Mouse (Mus musculus) neural tube, embryonic 11.5 days (tissue): ENCODE results near the gene Myl3. TPM values are rescaled to one million over a fixed set of nuclear protein-coding genes. Genes with fewer than 3 reads are reported as not detected.

Experiments
- ATAC-seq: fragments of 200-750 bp; cut with Nextera tagmentation; 2 replicates; pipeline ENCODE4 v1.8.0; 2017; ENCODE audit warnings: moderate number of reproducible peaks, mild to moderate bottlenecking, moderate TSS enrichment, moderate library complexity; ENCODE audit not compliant: insufficient read depth, low FRiP score, low TSS enrichment
- DNase-seq: peaks from one replicate; pipeline ENCODE4 v3.0.0-alpha.2; 2015; ENCODE audit warnings: low spot score
- H3K27ac ChIP-seq: fragments of 300-500 bp; sonication (generic); 2 replicates; pipeline ENCODE4 v1.5.1; 2014; ENCODE audit warnings: low read depth, mild to moderate bottlenecking, low read length
- H3K27me3 ChIP-seq: fragments of 300-500 bp; sonication (generic); 2 replicates; pipeline ENCODE4 v1.6.1; 2014; ENCODE audit warnings: mild to moderate bottlenecking, low read length, mixed read lengths; ENCODE audit not compliant: control insufficient read depth, insufficient read depth
- H3K36me3 ChIP-seq: fragments of 300-500 bp; sonication (generic); 2 replicates; pipeline ENCODE4 v1.6.1; 2014; ENCODE audit warnings: mild to moderate bottlenecking, low read length, moderate library complexity, mixed read lengths; ENCODE audit not compliant: control insufficient read depth, insufficient read depth
- H3K4me1 ChIP-seq: fragments of 300-500 bp; sonication (generic); 2 replicates; pipeline ENCODE4 v1.6.1; 2014; ENCODE audit warnings: low read length, mixed read lengths; ENCODE audit not compliant: control insufficient read depth, insufficient read depth
- H3K4me2 ChIP-seq: fragments of 300-500 bp; sonication (generic); 2 replicates; pipeline ENCODE4 v1.6.1; 2014; ENCODE audit warnings: low read depth, mild to moderate bottlenecking, moderate library complexity
- H3K4me3 ChIP-seq: fragments of 300-500 bp; sonication (generic); 2 replicates; pipeline ENCODE4 v1.5.1; 2014; ENCODE audit warnings: low read depth, low read length
- H3K9ac ChIP-seq: fragments of 300-500 bp; sonication (generic); 2 replicates; pipeline ENCODE4 v1.6.1; 2014; ENCODE audit warnings: mild to moderate bottlenecking, low read length
- H3K9me3 ChIP-seq: fragments of 300-500 bp; sonication (generic); 2 replicates; pipeline ENCODE4 v1.6.1; 2016; ENCODE audit warnings: low read length; ENCODE audit not compliant: control insufficient read depth
- WGBS: fragments of 180-500 bp; shearing (Covaris S2); extraction: QIAGEN DNeasy Blood & Tissue Kit; methylation state at CpG from one replicate; pipeline ENCODE4 v1.1.7; 2014; 5-methylcytosine and 5-hydroxymethylcytosine counted together
- polyA plus RNA-seq: library from polyadenylated mRNA; unstranded; fragments of >200 nt; fragmentation: Nextera tagmentation; extraction: Ambion mirVana; gene quantifications from 2 replicates; pipeline ENCODE4 v1.2.1, GENCODE M21; 2014

The Myl3 gene
- polyA plus RNA-seq, 1 experiment from 2014 or later: 5.3 TPM

- ATAC-seq: no peak
- Histone ChIP-seq H3K27me3 (no peaks in the 10 kb centered on the region), H3K9me3 (no peaks in the 10 kb centered on the region), H3K4me2 (no peak overlapping the region), H3K27ac (no peak overlapping the region), H3K4me3 (no peak overlapping the region), H3K9ac (no peak overlapping the region), H3K4me1 (0 out of 2 replicates have a peak, but pooled peaks cover 2% of the 10 kb centered on the region), H3K36me3 (no peaks in the 10 kb centered on the region)
- no peak for DNase-seq
- 81% methylated on average over 3 of the region's 3 CpGs for WGBS
Observed at GRCm38 (mm10) chr9:110718810-110719209, 22.9 kb upstream of the Myl3 start.

GRCm38 (mm10) chr9:110719977-110720376, 21.7 kb upstream of the Myl3 start:
- Histone ChIP-seq H3K27me3 (no peaks in the 10 kb centered on the region), H3K9ac (no peak overlapping the region), H3K4me2 (no peak overlapping the region), H3K4me1 (0 out of 2 replicates have a peak, but pooled peaks cover 2% of the 10 kb centered on the region), H3K9me3 (no peaks in the 10 kb centered on the region), H3K36me3 (peaks cover 2% of the 10 kb centered on the region; the same call in 1 of the 2 replicates), H3K27ac (no peak overlapping the region), H3K4me3 (no peak overlapping the region)
- 71% methylated on average over 5 of the region's 5 CpGs for WGBS
- DNase-seq (no peak), ATAC-seq (no peak)

- 82% methylated on average over 10 of the region's 10 CpGs for WGBS
- no peak for ATAC-seq
- no peak overlapping the region for H3K27ac ChIP-seq
Observed at GRCm38 (mm10) chr9:110722060-110722459, 19.6 kb upstream of the Myl3 start.

GRCm38 (mm10) chr9:110725721-110726135, 15.9 kb upstream of the Myl3 start:
- 17% methylated on average over 9 of the region's 9 CpGs for WGBS
- Histone ChIP-seq H3K4me2 (no peak overlapping the region), H3K4me3 (no peak overlapping the region), H3K9ac (no peak overlapping the region), H3K36me3 (peaks cover 4% of the 10 kb centered on the region; the same call in 1 of the 2 replicates), H3K9me3 (no peaks in the 10 kb centered on the region), H3K27me3 (peaks cover 12% of the 10 kb centered on the region), H3K4me1 (peaks cover 6% of the 10 kb centered on the region; the same call in 1 of the 2 replicates), H3K27ac (no peak overlapping the region)
- ATAC-seq: no peak
- DNase-seq: peak; percentile 48

More at GRCm38 (mm10) chr9:110722060-110722459, 19.6 kb upstream of the Myl3 start:
- no peak overlapping the region for H3K4me2 ChIP-seq
- peaks cover 2% of the 10 kb centered on the region; the same call in 1 of the 2 replicates for H3K36me3 ChIP-seq
- peaks cover 8% of the 10 kb centered on the region; the same call in 1 of the 2 replicates for H3K4me1 ChIP-seq
- H3K27me3 ChIP-seq: peaks cover 3% of the 10 kb centered on the region
- no peaks in the 10 kb centered on the region for H3K9me3 ChIP-seq
- DNase-seq: no peak
- no peak overlapping the region for H3K4me3 ChIP-seq
- H3K9ac ChIP-seq: no peak overlapping the region

GRCm38 (mm10) chr9:110726867-110727266, 14.8 kb upstream of the Myl3 start:
- Histone ChIP-seq H3K27ac (no peak overlapping the region), H3K4me3 (no peak overlapping the region), H3K36me3 (peaks cover 4% of the 10 kb centered on the region; the same call in 1 of the 2 replicates), H3K9me3 (no peaks in the 10 kb centered on the region), H3K9ac (no peak overlapping the region), H3K4me2 (0 out of 2 replicates have a peak overlapping the region, but pooled peaks have one; percentile 24), H3K27me3 (peaks cover 12% of the 10 kb centered on the region), H3K4me1 (peaks cover 7% of the 10 kb centered on the region)
- DNase-seq (no peak), ATAC-seq (no peak)
- 22% methylated on average over 26 of the region's 33 CpGs for WGBS

GRCm38 (mm10) chr9:110729841-110730240, 11.8 kb upstream of the Myl3 start:
- 0 out of 2 replicates have a peak, but pooled peaks cover 2% of the 10 kb centered on the region for H3K36me3 ChIP-seq
- H3K4me1 ChIP-seq: peaks cover 24% of the 10 kb centered on the region
- no peak overlapping the region for H3K9ac ChIP-seq
- ATAC-seq (no peak), DNase-seq (peak; percentile 52)
- H3K27me3 ChIP-seq: peaks cover 12% of the 10 kb centered on the region
- no peaks in the 10 kb centered on the region for H3K9me3 ChIP-seq
- H3K27ac ChIP-seq: no peak overlapping the region
- no peak overlapping the region for H3K4me3 ChIP-seq
- WGBS: 14% methylated on average over 8 of the region's 8 CpGs
- no peak overlapping the region for H3K4me2 ChIP-seq

- H3K4me1 ChIP-seq: peaks cover 25% of the 10 kb centered on the region
- H3K36me3 ChIP-seq: 0 out of 2 replicates have a peak, but pooled peaks cover 2% of the 10 kb centered on the region
- 72% methylated on average over 4 of the region's 4 CpGs for WGBS
- DNase-seq: no peak
- no peaks in the 10 kb centered on the region for H3K9me3 ChIP-seq
- H3K27ac ChIP-seq: no peak overlapping the region
- H3K27me3 ChIP-seq: peaks cover 11% of the 10 kb centered on the region
- no peak overlapping the region for H3K9ac ChIP-seq
- no peak overlapping the region for H3K4me3 ChIP-seq
- 0 out of 2 replicates have a peak, but pooled peaks have one; percentile 8 for ATAC-seq
- H3K4me2 ChIP-seq: no peak overlapping the region; the same call in 1 of the 2 replicates
Observed at GRCm38 (mm10) chr9:110731859-110732258, 9.8 kb upstream of the Myl3 start.

- H3K4me1 ChIP-seq: peaks cover 25% of the 10 kb centered on the region
- DNase-seq (peak; percentile 89), ATAC-seq (peak; percentile 82)
- H3K27ac ChIP-seq: 0 out of 2 replicates have a peak overlapping the region, but pooled peaks have one; percentile 27
- 0 out of 2 replicates have a peak, but pooled peaks cover 2% of the 10 kb centered on the region for H3K36me3 ChIP-seq
- peak overlapping the region; percentile 53 for H3K9ac ChIP-seq
- H3K4me3 ChIP-seq: peak overlapping the region; percentile 26
- H3K4me2 ChIP-seq: peak overlapping the region; percentile 66
- WGBS: under 1% methylated on average over 26 of the region's 26 CpGs
- H3K9me3 ChIP-seq: no peaks in the 10 kb centered on the region
- H3K27me3 ChIP-seq: peaks cover 3% of the 10 kb centered on the region
Observed at GRCm38 (mm10) chr9:110732623-110733022, 9.0 kb upstream of the Myl3 start.

- Histone ChIP-seq H3K9ac (peak overlapping the region; percentile 53), H3K36me3 (no peaks in the 10 kb centered on the region), H3K4me2 (peak overlapping the region; percentile 66), H3K4me3 (peak overlapping the region; percentile 26), H3K9me3 (no peaks in the 10 kb centered on the region), H3K27ac (0 out of 2 replicates have a peak overlapping the region, but pooled peaks have one; percentile 27), H3K4me1 (peaks cover 25% of the 10 kb centered on the region), H3K27me3 (no peaks in the 10 kb centered on the region)
- ATAC-seq: peak; percentile 18; the same call in 1 of the 2 replicates
- DNase-seq: no peak
- WGBS: 11% methylated on average over 8 of the region's 8 CpGs
Observed at GRCm38 (mm10) chr9:110733102-110733501, 8.6 kb upstream of the Myl3 start.
